In the genomic region with DNA sequence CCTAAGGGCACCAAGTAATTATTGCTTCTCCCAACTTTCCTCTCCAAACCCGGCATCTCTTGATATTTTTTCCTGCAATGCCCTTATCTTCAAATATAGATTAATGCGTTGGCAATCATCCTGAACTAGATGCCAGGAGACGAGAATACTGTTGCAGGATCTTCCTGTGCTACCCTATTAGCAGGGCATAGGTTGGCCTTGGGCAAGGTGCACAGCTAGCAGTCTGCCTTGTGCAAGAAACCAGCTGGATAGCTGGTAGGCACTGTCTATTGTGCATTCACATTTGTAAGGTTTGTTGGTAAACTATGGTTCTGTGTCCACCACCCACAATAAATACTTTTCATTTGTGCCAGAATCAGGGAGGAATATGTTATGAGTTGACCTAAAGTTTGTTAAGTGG, we compare ENCODE assay signal across 13 mouse cellular contexts. TPM values are rescaled to one million over a fixed set of nuclear protein-coding genes. Genes with fewer than 3 reads are reported as not detected.
A peak's percentile ranks its signal among the peaks of the same experiment; 100 is the strongest.
DNase-seq lines count a peak whose midpoint lies in the region; ATAC-seq and TF ChIP-seq lines count a peak whose summit lies in the region.
"Had no signal": no experiment of that assay in that cellular context is flagged by ENCODE, and none has a peak within 500 bp of the region (broad histone marks: within the 10 kb centered on the region; RNA-seq: fewer than 3 reads in every experiment).

No protein-coding gene starts in this region.

- peaks cover 16% of the 10 kb centered on the region for H3K27me3 ChIP-seq in lung, embryonic 14.5 days (ENCODE audit: insufficient read depth, low read length)
- peaks cover 41% of the 10 kb centered on the region for H3K27me3 ChIP-seq in embryonic facial prominence, embryonic 15.5 days
- H3K27me3 ChIP-seq in limb, embryonic 12.5 days = peaks cover 73% of the 10 kb centered on the region
- H3K27me3 ChIP-seq: Patski had no signal

- TF ChIP-seq CTCF in lung, embryonic 14.5 days (IDR thresholded peaks at IDR 0.05; ENCODE audit: low read depth) = no peak

- ATAC-seq in lung, embryonic 14.5 days (ENCODE audit: insufficient read depth) = no peak
- no peak for ATAC-seq in embryonic facial prominence, embryonic 15.5 days (ENCODE audit: insufficient number of reproducible peaks, low FRiP score, low TSS enrichment, low read depth)
- ATAC-seq in limb, embryonic 12.5 days (ENCODE audit: insufficient number of reproducible peaks, insufficient read depth, low FRiP score, low TSS enrichment, low read depth) = no peak
- ATAC-seq: liver, embryonic 12.5 days; Patski had no signal

- intact Hi-C loops in heart, postnatal 36 days (cut with DNase I) = loop anchor here (5.0 kb wide), 1 partner anchor 105 kb away; no protein-coding TSS in a partner anchor
- intact Hi-C loops in gastrocnemius, postnatal 36 days (cut with DNase I) = loop anchor here (5.0 kb wide), 1 partner anchor 65 kb away; no protein-coding TSS in a partner anchor

- H3K9me3 ChIP-seq in lung, embryonic 14.5 days (ENCODE audit: low read depth, low read length) = no peaks in the 10 kb centered on the region
- no peaks in the 10 kb centered on the region for H3K9me3 ChIP-seq in embryonic facial prominence, embryonic 15.5 days (replicated peaks)
- H3K9me3 ChIP-seq in limb, embryonic 12.5 days = no peaks in the 10 kb centered on the region
- H3K9me3 ChIP-seq: liver, embryonic 12.5 days had no signal

- peak; percentile 78 for DNase-seq in heart, adult 11 months
- no peak for DNase-seq in heart, postnatal 36 days
- no peak for DNase-seq in lung, embryonic 14.5 days
- DNase-seq in lung, postnatal 4 days = no peak
- DNase-seq in cerebellum, postnatal 10 days = no peak
- no peak for DNase-seq in gastrocnemius, postnatal 36 days
- DNase-seq: cerebellum, adult 9-10 months; gastrocnemius, postnatal 14 days had no signal

- WGBS in lung, embryonic 14.5 days = 49% methylated on average over 3 of the region's 3 CpGs
- WGBS in embryonic facial prominence, embryonic 15.5 days = 53% methylated on average over 3 of the region's 3 CpGs
- WGBS in limb, embryonic 12.5 days = 65% methylated on average over 3 of the region's 3 CpGs

- peak overlapping the region; percentile 74 for H3K4me3 ChIP-seq in lung, embryonic 14.5 days (ENCODE audit: low read depth, low read length)
- H3K4me3 ChIP-seq in embryonic facial prominence, embryonic 15.5 days (replicated peaks) = peak overlapping the region; percentile 77
- H3K4me3 ChIP-seq in limb, embryonic 12.5 days (replicated peaks) = peak overlapping the region; percentile 74; the same call in 1 of the 2 replicates
- H3K4me3 ChIP-seq: erythroblast, embryonic 14.5 days had no signal

- peak overlapping the region; percentile 93 for H3K4me2 ChIP-seq in lung, embryonic 14.5 days
- peak overlapping the region; percentile 95 for H3K4me2 ChIP-seq in embryonic facial prominence, embryonic 15.5 days (replicated peaks)
- H3K4me2 ChIP-seq in limb, embryonic 12.5 days = 0 out of 2 replicates have a peak overlapping the region, but pooled peaks have one; percentile 96

- H3K9ac ChIP-seq in lung, embryonic 14.5 days = no peak overlapping the region
- H3K9ac ChIP-seq in embryonic facial prominence, embryonic 15.5 days = no peak overlapping the region
- no peak overlapping the region for H3K9ac ChIP-seq in limb, embryonic 12.5 days (replicated peaks)

- 0 out of 2 replicates have a peak, but pooled peaks cover 4% of the 10 kb centered on the region for H3K36me3 ChIP-seq in lung, embryonic 14.5 days (ENCODE audit: insufficient read depth)
- H3K36me3 ChIP-seq in embryonic facial prominence, embryonic 15.5 days = no peaks in the 10 kb centered on the region
- H3K36me3 ChIP-seq in limb, embryonic 12.5 days = no peaks in the 10 kb centered on the region
- H3K36me3 ChIP-seq: liver, embryonic 12.5 days had no signal

- 0 out of 2 replicates have a peak, but pooled peaks cover 3% of the 10 kb centered on the region for H3K4me1 ChIP-seq in lung, embryonic 14.5 days (ENCODE audit: insufficient read depth)
- H3K4me1 ChIP-seq in embryonic facial prominence, embryonic 15.5 days = peaks cover 36% of the 10 kb centered on the region
- peaks cover 42% of the 10 kb centered on the region for H3K4me1 ChIP-seq in limb, embryonic 12.5 days (replicated peaks)

- H3K27ac ChIP-seq in lung, embryonic 14.5 days (ENCODE audit: low read depth) = no peak overlapping the region
- H3K27ac ChIP-seq in embryonic facial prominence, embryonic 15.5 days (replicated peaks) = no peak overlapping the region
- H3K27ac ChIP-seq in limb, embryonic 12.5 days = no peak overlapping the region
- H3K27ac ChIP-seq: liver, embryonic 12.5 days had no signal

RNA-seq across cellular contexts. Expression of gene Trabd2b, which starts 1.0 kb away (rescaled TPM):
- 10 to 100 TPM; 53.1 to 71.5 TPM for total RNA-seq in heart, postnatal 36 days (2021)
- 4.6 and 4.7 TPM in 2 replicates for polyA plus RNA-seq in lung, embryonic 14.5 days (2014; fragmentation: Nextera tagmentation; extraction: Ambion mirVana)
- 2.2 and 2.7 TPM in 2 replicates for polyA plus RNA-seq in embryonic facial prominence, embryonic 15.5 days (2015; fragmentation: Nextera tagmentation; extraction: Ambion mirVana)
- 0.59 and 0.72 TPM in 2 replicates for polyA plus RNA-seq in limb, embryonic 12.5 days (2016; fragmentation: Nextera tagmentation; extraction: Ambion mirVana)
- total RNA-seq in gastrocnemius, postnatal 36 days (2021) = under 1 TPM; 0.94 to 0.99 TPM
- polyA plus RNA-seq: erythroblast, embryonic 14.5 days had no signal
